Mouse (Mus musculus) neural tube, embryonic 11.5 days (tissue): ENCODE data around the gene Kdm2a. TPM values are rescaled to one million over a fixed set of nuclear protein-coding genes. Genes with fewer than 3 reads are reported as not detected.
A peak's percentile ranks its signal among the peaks of the same experiment; 100 is the strongest.

ENCODE experiments used
- ATAC-seq: fragments of 200-750 bp; cut with Nextera tagmentation; 2 replicates; pipeline ENCODE4 v1.8.0; 2017; ENCODE audit warnings: moderate number of reproducible peaks, mild to moderate bottlenecking, moderate TSS enrichment, moderate library complexity; ENCODE audit not compliant: insufficient read depth, low FRiP score, low TSS enrichment
- DNase-seq: peaks from one replicate; pipeline ENCODE4 v3.0.0-alpha.2; 2015; ENCODE audit warnings: low spot score
- H3K27ac ChIP-seq: fragments of 300-500 bp; sonication (generic); 2 replicates; pipeline ENCODE4 v1.5.1; 2014; ENCODE audit warnings: low read depth, mild to moderate bottlenecking, low read length
- H3K27me3 ChIP-seq: fragments of 300-500 bp; sonication (generic); 2 replicates; pipeline ENCODE4 v1.6.1; 2014; ENCODE audit warnings: mild to moderate bottlenecking, low read length, mixed read lengths; ENCODE audit not compliant: control insufficient read depth, insufficient read depth
- H3K36me3 ChIP-seq: fragments of 300-500 bp; sonication (generic); 2 replicates; pipeline ENCODE4 v1.6.1; 2014; ENCODE audit warnings: mild to moderate bottlenecking, low read length, moderate library complexity, mixed read lengths; ENCODE audit not compliant: control insufficient read depth, insufficient read depth
- H3K4me1 ChIP-seq: fragments of 300-500 bp; sonication (generic); 2 replicates; pipeline ENCODE4 v1.6.1; 2014; ENCODE audit warnings: low read length, mixed read lengths; ENCODE audit not compliant: control insufficient read depth, insufficient read depth
- H3K4me2 ChIP-seq: fragments of 300-500 bp; sonication (generic); 2 replicates; pipeline ENCODE4 v1.6.1; 2014; ENCODE audit warnings: low read depth, mild to moderate bottlenecking, moderate library complexity
- H3K4me3 ChIP-seq: fragments of 300-500 bp; sonication (generic); 2 replicates; pipeline ENCODE4 v1.5.1; 2014; ENCODE audit warnings: low read depth, low read length
- H3K9ac ChIP-seq: fragments of 300-500 bp; sonication (generic); 2 replicates; pipeline ENCODE4 v1.6.1; 2014; ENCODE audit warnings: mild to moderate bottlenecking, low read length
- H3K9me3 ChIP-seq: fragments of 300-500 bp; sonication (generic); 2 replicates; pipeline ENCODE4 v1.6.1; 2016; ENCODE audit warnings: low read length; ENCODE audit not compliant: control insufficient read depth
- WGBS: fragments of 180-500 bp; shearing (Covaris S2); extraction: QIAGEN DNeasy Blood & Tissue Kit; methylation state at CpG from one replicate; pipeline ENCODE4 v1.1.7; 2014; 5-methylcytosine and 5-hydroxymethylcytosine counted together
- polyA plus RNA-seq: library from polyadenylated mRNA; unstranded; fragments of >200 nt; fragmentation: Nextera tagmentation; extraction: Ambion mirVana; gene quantifications from 2 replicates; pipeline ENCODE4 v1.2.1, GENCODE M21; 2014

Kdm2a gene
- polyA plus RNA-seq, 1 experiment from 2014 or later = 44.1 TPM

DNA sequence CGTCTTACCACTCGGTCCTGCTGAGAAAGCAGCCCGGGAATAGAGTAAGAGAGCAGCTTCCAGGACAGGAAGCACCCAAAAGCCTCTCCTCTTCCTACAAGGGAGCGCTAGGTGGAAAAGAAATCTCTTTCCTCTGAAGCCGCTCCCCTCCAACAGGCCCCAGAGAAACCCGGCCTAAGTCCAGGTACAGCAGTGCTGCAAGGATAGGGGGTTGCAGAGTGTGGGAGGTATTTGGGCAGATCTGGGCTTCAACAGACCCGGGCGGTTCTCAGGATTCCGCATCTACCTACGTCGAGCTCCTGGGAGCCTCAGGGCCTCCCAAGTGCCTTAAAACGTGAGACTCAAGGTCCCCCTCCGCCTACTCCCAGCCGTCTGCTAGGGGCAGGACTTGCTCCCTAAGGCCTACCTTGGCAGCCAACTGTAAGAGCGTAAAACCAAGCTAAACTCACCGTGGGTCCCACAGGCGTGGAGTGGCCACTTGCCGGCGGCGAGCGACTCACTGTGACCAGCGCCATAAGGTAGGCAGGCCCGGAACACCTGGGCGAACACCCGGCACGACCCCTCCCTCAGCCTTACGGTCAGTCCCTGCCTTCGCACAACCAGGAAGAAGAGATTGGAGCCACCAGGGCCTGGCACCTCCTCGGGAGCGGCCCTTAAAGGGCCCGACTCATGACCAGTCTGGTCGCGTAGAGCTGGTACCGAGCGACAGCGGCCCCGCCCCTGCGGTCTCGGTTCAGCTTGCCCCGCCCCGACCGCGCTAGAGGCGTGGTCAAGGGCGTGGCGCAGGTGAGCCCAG, 129.3 kb downstream of the Kdm2a start, which contains the start of gene Ssh3:
Gene Ssh3, minus strand, starts transcription at position 615 of the 796 bp plus-strand sequence.
- no peak for ATAC-seq
- Histone ChIP-seq H3K27me3 (peaks cover 17% of the 10 kb centered on the region), H3K9me3 (no peaks in the 10 kb centered on the region), H3K9ac (no peak within 1 kb of the TSS), H3K4me3 (peak within 1 kb of the TSS; percentile 29), H3K27ac (no peak within 1 kb of the TSS), H3K36me3 (no peaks in the 10 kb centered on the region), H3K4me2 (peak within 1 kb of the TSS; percentile 43), H3K4me1 (peaks cover 4% of the 10 kb centered on the region)
- WGBS = 6% methylated on average over 46 of the region's 46 CpGs
- DNase-seq = peak; percentile 27

DNA sequence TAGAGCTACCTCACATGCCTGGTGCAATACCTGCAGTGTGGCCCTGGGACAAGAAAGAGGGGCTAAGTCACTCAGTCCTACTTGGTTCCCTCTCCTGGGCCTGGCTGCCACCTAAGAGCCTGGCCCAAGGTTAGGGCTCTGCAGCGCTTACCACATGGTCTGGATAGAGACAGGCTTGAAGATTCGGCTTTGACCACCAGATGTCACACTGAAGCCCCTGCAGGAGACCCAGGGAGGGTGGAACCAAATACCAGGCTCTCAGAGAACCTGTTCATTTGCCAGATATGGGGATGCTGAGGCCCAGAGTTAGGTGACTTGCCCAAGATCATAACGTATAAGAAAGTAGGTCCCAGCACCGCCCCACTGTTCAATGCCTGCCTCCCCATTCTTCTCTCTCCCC, 132.1 kb downstream of the Kdm2a start:
- DNase-seq = no peak
- Histone ChIP-seq H3K27ac (no peak overlapping the region), H3K4me3 (no peak overlapping the region), H3K4me2 (no peak overlapping the region), H3K9ac (no peak overlapping the region), H3K9me3 (no peaks in the 10 kb centered on the region), H3K27me3 (peaks cover 17% of the 10 kb centered on the region), H3K36me3 (no peaks in the 10 kb centered on the region), H3K4me1 (peaks cover 4% of the 10 kb centered on the region)
- no peak for ATAC-seq
- WGBS = 63% methylated on average over 4 of the region's 4 CpGs

Other genes starting within 250 kb of the Kdm2a start
- gene Coro1b, start 249.7 kb downstream of the Kdm2a start, polyA plus RNA-seq = 128 TPM in 2 replicates
- 0.92 and 1.8 TPM in 2 replicates for gene Ptprcap, start 244.7 kb downstream of the Kdm2a start, polyA plus RNA-seq
- gene Rps6kb2, start 234.9 kb downstream of the Kdm2a start, polyA plus RNA-seq = 52.6 and 52.7 TPM in 2 replicates
- 2.9 and 3.8 TPM in 2 replicates for gene Carns1, start 222.8 kb downstream of the Kdm2a start, polyA plus RNA-seq
- gene Tbc1d10c, start 207.0 kb downstream of the Kdm2a start, polyA plus RNA-seq = 0.68 and 1.1 TPM in 2 replicates
- gene Ppp1ca, start 206.2 kb downstream of the Kdm2a start, polyA plus RNA-seq = 928 and 939 TPM in 2 replicates
- 39.1 and 45.8 TPM in 2 replicates for gene Rad9a, start 196.6 kb downstream of the Kdm2a start, polyA plus RNA-seq
- 0.81 and 1.7 TPM in 2 replicates for gene Clcf1, start 184.0 kb downstream of the Kdm2a start, polyA plus RNA-seq
- not detected in 2 replicates for gene AC109138.7, start 183.9 kb downstream of the Kdm2a start, polyA plus RNA-seq
- 14.7 and 15.2 TPM in 2 replicates for gene Pold4, start 166.4 kb downstream of the Kdm2a start, polyA plus RNA-seq
- 2.3 and 3.6 TPM in 2 replicates for gene Ssh3, start 129.1 kb downstream of the Kdm2a start, polyA plus RNA-seq
- 11.6 and 14.1 TPM in 2 replicates for gene Ankrd13d, start 115.1 kb downstream of the Kdm2a start, polyA plus RNA-seq
- 16.6 and 19.0 TPM in 2 replicates for gene Grk2, start 92.1 kb downstream of the Kdm2a start, polyA plus RNA-seq
- 17.1 and 17.4 TPM in 2 replicates for gene Rhod, start 41.1 kb upstream of the Kdm2a start, polyA plus RNA-seq
- gene Syt12, start 79.2 kb upstream of the Kdm2a start, polyA plus RNA-seq = 0.58 and 1.8 TPM in 2 replicates
- gene 2010003K11Rik, start 100.3 kb upstream of the Kdm2a start, polyA plus RNA-seq = not detected in 2 replicates
- gene Pcx, start 112.2 kb upstream of the Kdm2a start, polyA plus RNA-seq = 19.3 and 19.6 TPM in 2 replicates
- gene Lrfn4, start 217.4 kb upstream of the Kdm2a start, polyA plus RNA-seq = 10.0 and 10.5 TPM in 2 replicates
- 68.8 and 73.6 TPM in 2 replicates for gene Rce1, start 227.4 kb upstream of the Kdm2a start, polyA plus RNA-seq